Mouse (Mus musculus) brain, embryonic 14.5 days (tissue): ENCODE data around the gene Gm29427.

Experiments used
- CTCF ChIP-seq: fragments of 200-500 bp; IDR thresholded peaks from 2 replicates; pipeline ENCODE4 v1.5.1; 2012; ENCODE audit warnings: inconsistent platforms, mild to moderate bottlenecking, moderate library complexity, borderline replicate concordance; ENCODE audit not compliant: insufficient read depth, insufficient read length; ENCODE audit errors: extremely low read depth
- POLR2A ChIP-seq: fragments of 200-500 bp; IDR thresholded peaks from 2 replicates; pipeline ENCODE4 v1.6.1; 2012; ENCODE audit warnings: mild to moderate bottlenecking, inconsistent platforms, borderline replicate concordance; ENCODE audit not compliant: poor library complexity, insufficient read depth, insufficient read length, severe bottlenecking; ENCODE audit errors: extremely low read depth

DNA sequence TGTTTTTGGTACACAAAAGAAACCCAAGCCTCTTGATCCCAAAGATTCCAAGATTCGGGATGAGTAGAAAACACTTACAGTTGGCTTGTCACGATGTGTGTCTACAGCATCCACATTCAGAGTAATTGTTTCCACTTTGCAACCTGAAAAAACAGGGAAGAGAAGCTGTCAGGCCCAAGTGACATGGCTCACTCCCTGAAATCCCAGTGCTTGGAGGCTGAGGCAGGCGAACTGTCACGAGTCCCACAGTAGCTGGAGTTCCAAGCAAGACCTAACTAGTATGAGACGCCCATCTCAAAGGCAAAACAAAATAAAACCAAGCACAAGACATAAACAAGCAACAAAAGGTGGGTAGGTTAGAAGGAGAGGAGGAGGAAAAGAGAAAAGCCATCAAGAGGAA is 17.0 kb downstream of the Gm29427 start:
- TF ChIP-seq CTCF = no peak
- TF ChIP-seq POLR2A = no peak
